Mouse (Mus musculus): ENCODE data around the gene Galnt14. TPM values are rescaled to one million over a fixed set of nuclear protein-coding genes. Genes with fewer than 3 reads are reported as not detected.

The Galnt14 gene
- total RNA-seq (2021): 10 to 100 TPM; 18.2 to 19.1 TPM
- long read RNA-seq, experiment 1, transcript Galnt14-201 (15 exons, 2,990 nt): major isoform, 19 of 26 reads
- long read RNA-seq, experiment 1, partial matches to known transcripts: 1 of 26 reads
- long read RNA-seq, experiment 1, other reads (novel, unspliced or antisense): 5 of 26 reads
- long read RNA-seq, experiment 2, transcript Galnt14-201 (15 exons, 2,990 nt): major isoform, 12 of 13 reads
- long read RNA-seq, experiment 2, partial matches to known transcripts: 0 of 13 reads
- long read RNA-seq, experiment 2, other reads (novel, unspliced or antisense): 0 of 13 reads

GRCm38 (mm10) chr17:73710042-73710911 lies at the start of gene Galnt14:
Gene Galnt14, minus strand, starts transcription at chr17:73710453.
- intact Hi-C loops (cut with DNase I): loop anchor here (5.0 to 10.0 kb wide), 2 partner anchors 323 to 405 kb away; no protein-coding TSS in a partner anchor

DNA sequence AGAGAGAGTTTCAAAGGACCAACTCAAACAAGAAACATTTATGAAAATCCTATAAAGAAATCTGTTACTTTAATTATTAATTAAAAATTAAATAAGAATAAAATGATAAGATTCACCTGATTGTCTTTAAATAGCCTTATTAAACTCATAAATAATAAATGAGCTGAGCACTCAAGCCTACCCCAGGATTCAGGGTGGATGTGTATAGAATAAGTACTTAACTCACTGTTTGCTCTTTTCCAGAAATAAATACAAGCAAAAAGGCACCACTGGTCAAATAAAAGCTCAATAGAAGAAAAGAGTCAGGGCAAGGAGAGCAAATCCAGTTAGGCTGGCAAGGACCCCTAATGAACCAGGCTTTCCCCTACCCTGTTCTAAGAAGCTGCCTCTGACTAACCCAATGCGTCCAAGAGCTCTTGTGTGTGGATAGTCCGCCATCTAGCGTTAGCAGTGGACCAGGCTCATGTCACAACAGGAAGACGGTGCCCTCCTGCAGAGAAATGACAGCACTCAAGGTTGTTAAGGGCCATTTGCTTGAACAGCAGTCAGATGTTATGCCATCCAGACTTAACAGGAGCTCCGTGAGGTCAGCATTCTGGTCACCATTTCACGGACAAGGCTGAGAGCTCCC lies 33.5 kb upstream of the Galnt14 start:
- intact Hi-C loops (cut with DNase I): loop anchor here (1.0 to 10.0 kb wide), 3 partner anchors 139 to 889 kb away; no protein-coding TSS in a partner anchor
- DNase-seq (ENCODE audit: low spot score in 2 of 2): peak; percentile 87 to 89

More at GRCm38 (mm10) chr17:73710042-73710911, at the start of gene Galnt14:
- peak; percentile 65 to 69 for DNase-seq (ENCODE audit: low spot score in 2 of 2)

GRCm38 (mm10) chr17:73723885-73724682 lies 13.8 kb upstream of the Galnt14 start:
- DNase-seq (ENCODE audit: low spot score in 2 of 2): no peak
- intact Hi-C loops (cut with DNase I): no loop called here

DNA sequence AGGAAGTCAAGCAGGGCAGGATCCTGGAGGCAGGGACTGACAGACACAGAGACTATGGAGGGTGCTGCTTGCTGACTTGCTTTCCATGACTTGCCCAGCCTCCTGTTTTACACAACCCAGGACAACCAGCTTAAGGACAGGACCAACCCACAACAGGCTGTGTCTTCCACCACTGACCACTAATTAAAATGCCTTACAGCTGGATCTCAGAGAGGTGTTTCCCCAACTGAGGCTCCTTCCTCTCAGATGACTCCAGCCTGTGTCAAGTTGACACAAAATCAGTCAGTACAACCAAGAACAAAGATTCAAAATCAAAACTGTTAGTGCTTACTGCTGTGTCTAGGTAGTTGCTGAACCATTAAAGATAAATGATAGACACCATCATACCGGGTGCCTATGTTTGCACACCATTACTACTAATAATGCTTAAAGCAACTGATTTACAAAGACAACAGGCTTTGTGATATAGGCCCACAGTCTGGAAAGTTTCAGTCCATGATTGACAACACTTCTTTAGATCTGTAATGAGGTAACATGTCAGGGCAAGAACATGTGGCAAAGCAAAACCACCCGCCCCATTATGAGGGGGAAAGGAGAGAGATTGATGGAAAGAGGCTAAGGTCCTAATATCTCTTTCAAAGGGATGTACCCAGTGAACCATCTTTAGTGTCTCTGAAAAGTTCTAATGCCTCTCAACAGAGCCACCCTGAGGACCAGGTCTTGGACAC lies 8.9 kb upstream of the Galnt14 start:
- intact Hi-C loops (cut with DNase I): loop anchor here (10.0 kb wide), 1 partner anchor 414 kb away; no protein-coding TSS in a partner anchor

DNA sequence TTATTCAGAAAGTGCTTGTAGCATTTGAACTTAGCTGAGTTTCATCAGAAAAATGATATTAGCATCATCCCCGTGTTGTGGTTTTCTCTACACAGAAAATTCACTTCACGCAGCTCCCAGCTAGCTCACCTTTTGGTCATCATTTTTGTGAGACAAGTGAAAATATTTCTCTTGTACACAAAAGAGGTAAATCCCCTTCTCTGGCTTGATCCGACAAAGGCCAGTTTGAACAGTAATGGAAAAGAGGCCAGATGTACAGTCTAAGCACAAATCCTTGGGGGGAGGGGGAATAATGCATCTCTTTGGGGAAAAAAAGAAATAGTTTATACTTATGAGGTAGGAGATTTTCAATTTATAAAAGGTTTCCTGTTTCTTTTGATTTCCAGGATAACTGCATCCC lies 6.4 kb upstream of the Galnt14 start:
- intact Hi-C loops (cut with DNase I): loop anchor here (10.0 kb wide), 1 partner anchor 412 kb away; no protein-coding TSS in a partner anchor
- DNase-seq (ENCODE audit: low spot score in 2 of 2): no peak

More for the DNA sequence above, 8.9 kb upstream of the Galnt14 start:
- DNase-seq (ENCODE audit: low spot score in 2 of 2): no peak

GRCm38 (mm10) chr17:73714440-73715221 lies 4.4 kb upstream of the Galnt14 start:
- intact Hi-C loops (cut with DNase I): loop anchor here (5.0 to 10.0 kb wide), 2 partner anchors 327 to 410 kb away; no protein-coding TSS in a partner anchor

GRCm38 (mm10) chr17:73713347-73713746 lies 3.1 kb upstream of the Galnt14 start:
- intact Hi-C loops (cut with DNase I): loop anchor here (1.0 to 10.0 kb wide), 3 partner anchors 194 to 409 kb away; no protein-coding TSS in a partner anchor
- peak; percentile 67 to 71 for DNase-seq (ENCODE audit: low spot score in 2 of 2)

More at GRCm38 (mm10) chr17:73714440-73715221, 4.4 kb upstream of the Galnt14 start:
- DNase-seq (ENCODE audit: low spot score in 2 of 2): no peak

- peak; percentile 71 to 73 for DNase-seq (ENCODE audit: low spot score in 2 of 2)
- intact Hi-C loops (cut with DNase I): loop anchor here (5.0 to 10.0 kb wide), 2 partner anchors 325 to 407 kb away; no protein-coding TSS in a partner anchor
Measured at GRCm38 (mm10) chr17:73711919-73712318, 1.7 kb upstream of the Galnt14 start.

DNA sequence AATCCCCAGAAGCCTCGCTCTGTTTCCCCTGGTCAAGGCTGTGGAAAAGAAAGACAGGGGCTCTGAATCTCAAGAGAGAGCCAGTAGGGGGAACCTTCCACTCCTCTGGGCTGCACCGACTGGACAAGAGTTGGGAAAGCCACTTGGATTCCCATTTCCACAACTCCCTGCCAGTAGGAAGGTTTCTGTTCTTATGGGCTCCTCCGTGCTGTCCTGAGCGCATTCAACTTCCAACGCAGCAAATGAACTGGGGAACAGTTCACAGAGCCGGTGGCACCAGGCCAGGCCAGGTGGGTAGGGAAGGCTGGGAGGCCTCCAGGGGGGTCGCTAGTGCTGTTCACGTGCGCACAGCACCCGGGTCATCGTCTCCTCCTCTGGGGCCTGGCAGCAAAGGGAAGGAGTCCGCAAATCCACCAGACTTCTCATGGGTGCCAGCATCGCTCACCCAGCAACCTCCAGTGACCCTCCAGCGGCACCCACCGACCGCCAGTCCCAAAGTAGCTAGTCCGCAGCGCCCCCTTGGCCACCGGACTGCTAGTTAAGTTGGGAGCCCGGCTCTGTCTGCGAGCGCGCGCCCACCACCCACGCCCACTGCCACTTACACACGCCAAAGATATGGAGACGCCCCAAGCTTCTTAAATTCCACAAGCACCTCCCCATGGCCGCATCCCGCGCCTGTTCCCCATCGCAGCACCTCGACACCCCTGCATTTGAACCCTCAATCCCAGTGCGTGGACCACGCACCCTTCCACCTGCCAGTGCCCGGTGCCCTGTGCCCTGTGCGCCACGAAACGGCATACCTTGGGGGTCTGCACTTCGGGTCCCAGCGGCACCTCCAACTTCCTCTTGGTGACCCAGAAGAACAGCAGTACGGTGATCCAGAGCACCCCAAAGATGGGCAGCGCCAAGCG lies 867 bp downstream of the Galnt14 start:
- DNase-seq (ENCODE audit: low spot score in 2 of 2): peak in 1 of 2 experiments; percentile 34
- intact Hi-C loops (cut with DNase I): loop anchor here (5.0 to 10.0 kb wide), 3 partner anchors 135 to 405 kb away; no protein-coding TSS in a partner anchor

DNA sequence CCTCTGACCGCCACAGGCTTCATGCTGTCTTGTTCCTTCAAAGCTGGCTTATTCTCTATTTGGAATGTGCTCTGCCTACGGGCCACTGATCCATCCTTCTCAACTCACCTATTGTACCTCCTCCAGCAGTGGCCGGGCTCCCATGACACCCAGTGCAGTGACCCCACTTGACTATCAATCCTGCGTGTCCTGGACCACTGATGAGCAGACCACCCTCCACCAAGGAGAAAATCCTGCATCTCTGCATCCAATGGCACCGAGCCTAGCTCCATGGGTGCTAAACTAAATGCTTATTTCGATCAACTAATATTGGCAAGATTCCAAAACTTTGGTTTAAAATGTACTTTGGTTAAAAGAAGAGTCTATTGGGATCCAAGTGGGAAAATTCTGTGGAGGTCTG lies 1.8 kb downstream of the Galnt14 start:
- no peak for DNase-seq (ENCODE audit: low spot score in 2 of 2)

GRCm38 (mm10) chr17:73703571-73703970 lies 6.7 kb downstream of the Galnt14 start:
- intact Hi-C loops (cut with DNase I): loop anchor here (10.0 kb wide), 1 partner anchor 129 kb away; no protein-coding TSS in a partner anchor
- no peak for DNase-seq (ENCODE audit: low spot score in 2 of 2)

More for the DNA sequence above, 1.8 kb downstream of the Galnt14 start:
- intact Hi-C loops (cut with DNase I): loop anchor here (10.0 kb wide), 1 partner anchor 134 kb away; no protein-coding TSS in a partner anchor

- intact Hi-C loops (cut with DNase I): loop anchor here (10.0 kb wide), 1 partner anchor 126 kb away; no protein-coding TSS in a partner anchor
- no peak for DNase-seq (ENCODE audit: low spot score in 2 of 2)
Measured at GRCm38 (mm10) chr17:73701016-73701415, 9.2 kb downstream of the Galnt14 start.

DNA sequence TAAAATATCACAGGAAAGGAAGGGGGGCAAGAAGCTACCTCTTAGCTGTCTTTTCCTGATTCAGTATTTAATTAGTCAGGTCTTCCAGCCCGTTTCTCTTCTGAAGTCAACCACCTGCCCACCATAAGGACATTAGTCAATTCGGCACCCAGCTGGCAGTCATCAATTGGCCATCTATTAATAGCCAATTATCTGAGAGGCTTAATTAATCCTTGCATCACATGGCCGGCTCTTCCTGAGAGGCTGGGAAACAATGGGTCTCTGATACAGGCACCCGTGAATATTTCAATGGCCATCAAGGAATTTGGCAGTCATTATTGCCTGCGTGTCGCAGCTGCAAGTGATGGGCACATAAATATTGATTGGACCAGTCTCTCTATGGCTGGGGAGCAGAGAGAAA lies 10.4 kb downstream of the Galnt14 start:
- DNase-seq (ENCODE audit: low spot score in 2 of 2): no peak
- intact Hi-C loops (cut with DNase I): loop anchor here (10.0 kb wide), 1 partner anchor 125 kb away; no protein-coding TSS in a partner anchor

- intact Hi-C loops (cut with DNase I): no loop called here
- no peak for DNase-seq (ENCODE audit: low spot score in 2 of 2)
Measured at GRCm38 (mm10) chr17:73694206-73694952, 15.9 kb downstream of the Galnt14 start.

- intact Hi-C loops (cut with DNase I): no loop called here
- no peak for DNase-seq (ENCODE audit: low spot score in 2 of 2)
Measured at GRCm38 (mm10) chr17:73688261-73688660, 22.0 kb downstream of the Galnt14 start.
